Mouse (Mus musculus) layer of hippocampus, adult 2 months (tissue): ENCODE measurements around the gene A930004D18Rik. TPM values are rescaled to one million over a fixed set of nuclear protein-coding genes. Genes with fewer than 3 reads are reported as not detected.

Experiments used
- DNase-seq, 2 experiments: peaks; one replicate each; pipeline ENCODE4 v3.0.0; 2022; ENCODE audit warnings: low spot score in 2 of 2
- H3K27ac ChIP-seq: fragments of 200-600 bp; 2 replicates; pipeline ENCODE4 v1.8.1; 2022
- H3K4me3 ChIP-seq: fragments of 200-600 bp; 2 replicates; pipeline ENCODE4 v1.8.1; 2022; ENCODE audit warnings: mild to moderate bottlenecking
- CTCF ChIP-seq: fragments of 200-600 bp; conservative IDR thresholded peaks from 2 replicates; pipeline ENCODE4 v1.8.1; 2022; ENCODE audit warnings: antibody characterized with exemption, mild to moderate bottlenecking, moderate library complexity
- total RNA-seq, 2 experiments: library from RNA; stranded (reverse); gene quantifications; 2 replicates each; pipeline ENCODE4 v1.2.3; 2021

Gene A930004D18Rik
- total RNA-seq, 2 experiments from 2014 or later, result 4.2 to 4.3 TPM

DNA sequence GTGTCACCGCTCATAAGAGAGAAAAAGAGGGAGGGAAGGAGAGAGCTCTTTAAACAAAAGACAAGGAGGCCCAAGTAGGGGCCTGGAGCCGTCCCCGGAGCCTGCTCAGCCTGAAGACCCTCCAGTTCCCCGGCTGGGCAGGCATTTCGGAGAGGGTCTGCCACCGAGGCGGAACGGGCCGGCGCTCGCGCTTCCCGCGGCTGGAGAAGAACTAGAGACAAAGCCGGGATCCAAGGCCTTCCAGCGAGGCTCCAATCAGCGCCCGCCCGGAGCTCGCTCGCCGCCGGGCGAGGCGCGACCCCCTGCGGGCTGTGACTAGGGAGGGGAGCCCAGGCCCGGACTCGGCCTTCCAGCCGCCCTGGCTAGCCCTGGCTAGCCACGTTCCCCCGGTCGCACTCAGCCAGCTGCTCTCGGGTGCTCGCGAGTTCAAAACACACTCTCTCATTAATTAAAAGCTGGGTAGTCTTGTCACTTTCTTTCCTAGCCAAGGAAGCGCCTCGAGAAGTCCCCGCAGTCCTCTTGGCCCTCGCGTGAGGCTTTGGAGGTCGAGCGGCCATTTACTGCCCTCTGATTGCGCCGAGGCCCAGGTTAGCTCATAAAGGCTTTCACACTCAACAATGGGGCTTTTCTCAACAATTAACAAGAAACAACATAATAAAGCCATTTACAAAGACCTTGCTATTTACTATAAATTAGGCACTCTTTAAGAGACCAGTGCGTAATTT, 2.2 kb upstream of the A930004D18Rik start:
- no peak for DNase-seq
- Histone ChIP-seq H3K4me3 (peak overlapping the region; percentile 42), H3K27ac (peak overlapping the region; percentile 46)
- TF ChIP-seq CTCF, result no peak

DNA sequence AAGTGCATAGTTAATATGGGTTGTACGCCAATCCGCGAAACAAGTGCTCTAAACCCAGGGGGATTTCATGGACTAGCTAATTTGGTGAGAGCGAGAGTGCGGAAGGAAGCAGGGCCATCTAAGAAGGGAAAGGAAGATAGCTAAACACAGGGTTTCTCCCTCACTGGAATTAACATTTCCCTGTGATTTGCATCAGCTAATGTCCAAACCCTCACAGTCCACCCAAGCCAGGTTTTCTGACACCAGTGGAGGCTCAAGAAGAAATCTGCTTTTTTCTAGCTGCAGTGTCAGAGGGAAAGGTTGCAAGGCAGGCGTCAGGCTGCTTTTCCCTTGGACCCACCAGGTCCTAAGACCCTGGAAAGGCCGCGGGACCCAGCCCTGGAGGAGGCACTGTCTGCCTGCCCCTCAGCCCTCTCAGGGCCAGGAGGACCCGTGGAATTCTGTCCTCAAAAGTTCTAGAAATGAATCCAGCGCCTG, 1.4 kb upstream of the A930004D18Rik start:
- no peak for DNase-seq
- no peak for TF ChIP-seq CTCF
- Histone ChIP-seq H3K27ac (peak overlapping the region; percentile 46), H3K4me3 (no peak overlapping the region)

DNA sequence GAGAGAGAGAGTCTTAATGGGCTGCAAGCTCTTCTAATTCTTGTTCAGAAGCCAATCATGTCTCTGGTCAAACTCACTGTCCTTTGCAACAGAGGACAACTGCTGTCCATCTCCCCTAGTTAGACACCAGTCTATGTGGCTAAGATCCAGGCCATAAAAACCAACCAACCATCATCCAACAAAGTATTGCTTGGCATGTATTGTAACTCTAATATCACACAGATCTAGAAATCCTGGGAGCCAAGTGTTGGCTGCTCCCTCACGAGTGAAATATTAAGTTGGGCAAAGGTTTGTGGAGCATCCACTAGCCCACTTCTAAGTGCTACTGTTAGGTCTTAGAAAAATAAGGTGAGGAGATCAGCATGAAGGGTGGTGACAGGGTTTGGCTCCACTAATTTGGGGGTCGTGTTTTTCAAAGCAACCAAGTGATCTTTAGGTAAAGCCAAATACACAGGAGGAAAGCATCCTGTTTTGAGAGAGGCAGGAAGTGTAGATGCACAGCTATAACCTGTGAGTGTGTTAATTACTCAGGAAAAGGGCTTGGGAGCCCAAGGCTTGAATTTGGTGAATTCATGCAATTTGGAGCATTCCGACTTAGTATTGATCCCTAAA, 710 bp upstream of the A930004D18Rik start:
- H3K27ac ChIP-seq, result 0 out of 2 replicates have a peak overlapping the region, but pooled peaks have one; percentile 46
- no peak for DNase-seq
- no peak for TF ChIP-seq CTCF
- no peak overlapping the region for H3K4me3 ChIP-seq

DNA sequence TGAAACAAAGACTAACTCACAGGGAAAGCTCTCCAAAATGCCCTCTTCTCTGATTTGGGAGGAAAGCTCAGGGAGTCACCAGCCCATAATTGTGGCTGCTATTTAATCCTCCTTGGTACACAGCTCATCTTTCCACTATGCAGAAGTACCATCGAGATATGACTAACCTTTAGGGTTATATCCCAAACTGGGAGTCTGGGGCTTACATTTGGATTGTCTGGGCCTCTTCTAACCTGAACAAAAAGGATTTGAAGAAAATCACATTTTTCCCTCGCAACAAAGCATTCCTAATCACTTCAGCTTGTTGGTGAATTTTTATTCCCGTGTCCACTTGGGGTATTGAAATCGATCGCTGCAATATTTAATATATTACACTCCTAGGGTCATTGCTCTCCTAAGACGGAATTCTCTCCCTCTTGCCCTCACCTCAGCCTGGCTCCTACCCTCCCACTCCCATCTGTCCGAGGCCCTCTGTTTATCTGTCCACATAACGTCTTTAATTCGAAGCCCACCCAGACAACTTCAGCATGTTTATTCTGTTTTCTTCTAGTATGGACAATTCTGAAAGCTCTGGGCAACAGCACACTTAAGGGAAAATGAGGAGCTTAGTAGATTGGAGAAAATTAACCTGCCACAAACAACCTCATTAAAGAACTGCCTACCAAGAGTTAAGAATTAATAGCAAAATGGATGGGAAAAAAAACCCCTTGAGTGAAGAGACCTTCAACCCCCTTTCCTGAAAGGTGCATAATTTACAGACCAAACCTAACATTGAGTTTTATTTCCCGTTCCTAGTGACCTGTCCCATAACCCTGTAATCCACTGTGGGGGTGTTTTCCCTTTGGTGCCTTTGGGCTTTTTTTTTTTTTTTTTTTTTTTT, 2.9 kb downstream of the A930004D18Rik start:
- Histone ChIP-seq H3K4me3 (no peak overlapping the region), H3K27ac (no peak overlapping the region)
- no peak for TF ChIP-seq CTCF
- no peak for DNase-seq

DNA sequence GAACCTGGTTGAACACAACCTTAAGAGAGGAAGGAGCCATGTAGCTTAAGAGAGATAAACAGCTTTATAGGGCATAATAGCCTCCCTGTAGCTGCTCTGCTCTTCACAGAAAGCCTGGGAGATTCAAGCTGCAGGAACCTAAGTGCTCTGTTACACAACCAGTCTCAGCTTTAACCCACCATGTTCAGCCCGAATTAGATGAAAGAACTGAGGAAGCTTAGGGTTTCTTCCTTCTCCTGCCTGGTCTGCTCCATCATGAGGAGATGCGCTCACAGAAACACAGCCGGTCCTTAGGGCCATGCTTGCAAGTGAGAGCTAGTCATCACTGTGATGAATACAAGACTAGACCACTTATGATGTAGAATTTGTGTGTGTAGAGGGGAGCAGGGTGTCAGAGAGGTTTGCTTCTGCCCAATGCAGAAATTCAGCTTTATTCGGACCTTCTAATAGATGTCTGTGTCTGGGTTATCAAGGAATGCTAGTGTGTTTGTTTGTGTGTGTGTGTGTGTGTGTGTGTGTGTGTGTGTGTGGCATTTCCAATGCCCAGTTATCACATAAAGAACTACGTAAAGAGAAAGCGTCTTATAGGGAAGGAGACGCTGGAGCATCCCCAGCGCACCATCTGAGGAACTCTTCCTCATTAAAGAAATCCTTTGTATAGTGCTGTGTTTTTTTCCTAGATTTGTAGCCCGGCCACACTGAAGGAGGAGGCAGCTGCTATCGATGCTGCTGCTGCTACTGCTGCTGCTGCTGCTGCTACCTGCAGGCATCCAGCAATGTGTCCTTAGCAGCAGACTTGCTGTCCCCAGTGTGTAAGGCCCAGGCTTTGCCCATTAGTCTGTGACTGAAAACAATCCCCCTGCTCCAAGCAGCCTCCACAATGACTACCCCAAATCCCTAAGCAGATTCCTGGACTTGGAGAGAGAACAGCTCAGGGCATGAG, 4.1 kb downstream of the A930004D18Rik start:
- Histone ChIP-seq H3K4me3 (no peak overlapping the region), H3K27ac (peak overlapping the region; percentile 16; the same call in 1 of the 2 replicates)
- no peak for TF ChIP-seq CTCF
- no peak for DNase-seq

DNA sequence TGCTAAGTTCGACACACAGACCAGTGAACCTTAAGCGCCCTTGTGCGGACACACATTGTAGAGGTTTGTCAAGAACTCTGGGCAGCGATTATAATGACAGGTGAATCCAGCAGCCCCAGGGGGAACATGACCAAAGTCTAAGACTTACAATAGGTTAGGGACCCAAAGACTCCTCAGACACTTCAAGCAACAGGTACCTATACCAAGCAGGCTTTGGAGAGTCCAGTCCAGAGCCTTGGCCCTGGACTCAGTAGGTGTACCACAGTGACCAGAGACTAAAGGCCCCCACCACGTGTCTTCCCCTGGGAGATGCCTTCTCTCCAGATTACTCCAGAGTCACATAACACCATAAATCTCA, 5.0 kb downstream of the A930004D18Rik start:
- no peak overlapping the region for H3K4me3 ChIP-seq
- no peak for DNase-seq
- peak overlapping the region; percentile 98; the same call in 1 of the 2 replicates for H3K27ac ChIP-seq
- TF ChIP-seq CTCF, result no peak

DNA sequence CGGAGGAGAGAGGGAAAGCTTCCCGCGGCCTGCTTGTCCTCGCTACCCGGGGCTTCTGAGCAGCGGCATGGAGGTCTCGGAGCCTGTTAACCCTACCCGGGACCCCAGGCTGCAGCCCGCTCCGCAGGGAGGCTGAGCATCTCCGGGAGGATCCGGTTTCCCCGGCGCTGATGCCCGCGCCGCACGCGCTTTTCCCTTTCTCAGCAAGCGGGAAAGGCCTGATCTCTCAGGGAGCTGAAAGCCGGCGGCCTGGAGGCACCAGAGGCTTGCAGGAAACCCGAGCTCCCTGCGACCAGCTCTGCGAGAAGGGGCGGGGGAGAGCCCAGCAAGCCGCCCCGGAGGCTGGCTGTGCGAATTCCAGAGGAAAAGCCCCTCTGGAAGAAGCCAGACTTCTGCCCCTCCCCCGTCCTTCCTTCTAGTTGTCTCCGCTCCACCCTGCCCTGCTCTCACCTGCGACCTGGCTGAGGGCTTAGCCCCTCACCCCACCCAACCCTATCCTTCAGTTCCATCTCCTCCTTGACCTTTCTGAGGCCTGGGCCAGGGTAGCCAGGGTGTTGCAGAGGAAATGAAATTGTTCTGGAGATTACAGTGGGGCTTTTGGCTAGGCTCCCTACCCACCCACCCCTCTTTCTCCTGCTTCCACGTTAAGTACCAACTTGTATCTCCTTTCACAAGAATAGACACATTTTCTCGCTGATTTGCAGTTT, 5.6 kb downstream of the A930004D18Rik start:
- DNase-seq, result no peak
- Histone ChIP-seq H3K4me3 (peak overlapping the region; percentile 55), H3K27ac (peak overlapping the region; percentile 98)
- TF ChIP-seq CTCF, result no peak

GRCm38 (mm10) chr2:18031271-18031821, 6.2 kb downstream of the A930004D18Rik start:
- no peak for DNase-seq
- TF ChIP-seq CTCF, result no peak
- H3K27ac ChIP-seq, result peak overlapping the region; percentile 98
- peak overlapping the region; percentile 55 for H3K4me3 ChIP-seq

DNA sequence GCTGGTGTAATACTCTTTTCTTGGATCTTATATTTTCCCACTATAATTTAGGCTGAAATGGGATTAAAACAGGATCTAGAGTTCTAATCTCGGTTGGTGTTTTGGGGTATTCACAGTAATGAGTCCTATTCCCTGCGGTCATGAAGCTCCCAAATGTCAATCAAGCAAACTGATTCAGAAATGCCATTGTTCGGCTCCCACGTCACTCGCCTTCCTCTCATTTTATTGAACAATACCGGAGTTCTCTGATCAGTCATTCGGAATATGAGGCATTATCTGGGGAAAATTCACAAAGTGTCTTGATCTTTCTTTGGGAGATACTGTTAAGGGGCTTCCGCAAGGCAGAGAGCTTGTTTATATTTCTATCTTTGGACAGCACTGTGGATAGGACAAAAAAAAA, 7.0 kb downstream of the A930004D18Rik start:
- TF ChIP-seq CTCF, result no peak
- H3K27ac ChIP-seq, result peak overlapping the region; percentile 98
- H3K4me3 ChIP-seq, result no peak overlapping the region; the same call in 1 of the 2 replicates
- DNase-seq, result no peak

GRCm38 (mm10) chr2:18029656-18030055, 7.9 kb downstream of the A930004D18Rik start:
- H3K4me3 ChIP-seq, result no peak overlapping the region
- TF ChIP-seq CTCF, result no peak
- H3K27ac ChIP-seq, result peak overlapping the region; percentile 98
- DNase-seq, result no peak
